Mouse (Mus musculus) spleen, adult 2 months (tissue): ENCODE data around the gene 5430419D17Rik. TPM values are rescaled to one million over a fixed set of nuclear protein-coding genes. Genes with fewer than 3 reads are reported as not detected.

Experiments used
- DNase-seq, 2 experiments: peaks; one replicate each; pipeline versions ENCODE4 v3.0.0 to v3.0.0-alpha.2; 2012 to 2021; ENCODE audit warnings: low spot score in 2 of 2, low read depth in 1 of 2
- H3K27ac ChIP-seq: fragments of 200-500 bp; 2 replicates; pipeline ENCODE4 v1.5.1; 2012; ENCODE audit warnings: low read length, inconsistent platforms; ENCODE audit not compliant: insufficient read depth
- H3K27me3 ChIP-seq: fragments of 200-500 bp; 2 replicates; pipeline ENCODE4 v1.6.1; 2012; ENCODE audit warnings: mild to moderate bottlenecking, moderate library complexity, low read length, inconsistent platforms; ENCODE audit not compliant: control insufficient read depth, insufficient read depth
- H3K36me3 ChIP-seq: fragments of 200-500 bp; 2 replicates; pipeline ENCODE4 v1.6.1; 2012; ENCODE audit warnings: mild to moderate bottlenecking, low read length, inconsistent platforms; ENCODE audit not compliant: control insufficient read depth, insufficient read depth
- H3K4me1 ChIP-seq: fragments of 200-500 bp; 2 replicates; pipeline ENCODE4 v1.6.1; 2011; ENCODE audit warnings: inconsistent platforms; ENCODE audit not compliant: control insufficient read depth, insufficient read depth, insufficient read length
- H3K4me3 ChIP-seq: fragments of 200-500 bp; 2 replicates; pipeline ENCODE4 v1.5.1; 2011; ENCODE audit warnings: mild to moderate bottlenecking, inconsistent platforms; ENCODE audit not compliant: insufficient read depth, insufficient read length; ENCODE audit errors: extremely low read depth
- CTCF ChIP-seq: fragments of 200-500 bp; IDR thresholded peaks from 2 replicates; pipeline ENCODE4 v1.5.1; 2011; ENCODE audit warnings: mild to moderate bottlenecking, inconsistent platforms; ENCODE audit not compliant: insufficient read depth, insufficient read length, insufficient replicate concordance; ENCODE audit errors: extremely low read depth
- POLR2A ChIP-seq: fragments of 200-500 bp; IDR thresholded peaks from 2 replicates; pipeline ENCODE4 v1.6.1; 2011; ENCODE audit warnings: low read depth, low read length, inconsistent platforms
- WGBS: fragments of 180-500 bp; shearing (Covaris S2); methylation state at CpG from one replicate; pipeline ENCODE4 v1.1.7; 2018; 5-methylcytosine and 5-hydroxymethylcytosine counted together
- polyA plus RNA-seq: library from polyadenylated mRNA; depleted of rRNA; stranded (reverse); fragments of >200 nt; gene quantifications from 2 replicates; pipeline ENCODE4 v1.2.3, GENCODE M21; 2012; rRNA removed

5430419D17Rik gene
- polyA plus RNA-seq, result 0.32 and 0.41 TPM in 2 replicates

DNA sequence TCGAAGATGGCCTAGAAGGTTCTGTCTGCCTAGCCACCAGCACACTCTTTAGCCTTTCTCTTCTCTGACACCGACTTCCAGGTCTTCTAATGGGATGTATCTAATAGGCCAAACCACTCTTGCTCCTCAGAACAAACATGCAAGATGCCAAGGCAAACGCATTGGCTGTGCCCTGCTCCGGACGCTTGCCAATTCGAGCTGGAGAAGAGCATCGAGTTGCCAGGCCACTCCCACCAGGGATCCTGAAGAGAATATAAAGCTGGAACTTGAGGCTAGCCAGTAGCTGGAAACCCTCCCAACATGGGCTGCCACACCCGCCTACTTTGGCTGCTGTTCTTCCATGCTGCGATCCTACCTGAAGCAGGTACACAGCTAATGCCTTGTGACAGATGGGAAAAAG, at the start of gene 5430419D17Rik:
Gene 5430419D17Rik (plus strand): TSS at position 282 of the 400 bp plus-strand sequence.
- H3K27me3 ChIP-seq, result no peaks in the 10 kb centered on the region
- H3K4me3 ChIP-seq, result no peak within 1 kb of the TSS
- DNase-seq, result no peak
- WGBS, result 89% methylated on average over 9 of the region's 9 CpGs
- no peaks in the 10 kb centered on the region; the same call in 1 of the 2 replicates for H3K4me1 ChIP-seq
- H3K27ac ChIP-seq, result no peak within 1 kb of the TSS
- TF ChIP-seq POLR2A (no peak), CTCF (no peak)
- H3K36me3 ChIP-seq, result no peaks in the 10 kb centered on the region

DNA sequence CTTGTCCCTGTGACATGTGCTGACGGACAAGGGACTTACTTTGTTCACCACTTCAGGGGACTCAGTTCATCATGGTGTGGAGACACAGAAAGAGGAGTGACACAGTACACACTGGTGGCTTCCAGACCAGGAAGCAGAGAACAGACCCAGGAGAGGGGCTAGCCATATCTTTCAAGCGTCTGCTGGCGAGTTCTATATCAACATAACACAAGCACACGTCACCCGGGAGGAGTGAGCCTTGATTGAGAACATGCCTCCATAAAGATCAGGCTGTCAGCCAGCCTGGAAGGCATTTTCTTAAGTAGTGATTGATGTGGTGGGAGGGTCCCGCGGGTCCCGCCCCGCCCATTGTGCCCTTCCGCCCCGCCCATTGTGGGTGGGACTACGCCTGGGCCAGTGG, 44.2 kb upstream of the 5430419D17Rik start:
- 85% methylated on average over 12 of the region's 12 CpGs for WGBS
- TF ChIP-seq CTCF, result no peak
- no peak for TF ChIP-seq POLR2A

DNA sequence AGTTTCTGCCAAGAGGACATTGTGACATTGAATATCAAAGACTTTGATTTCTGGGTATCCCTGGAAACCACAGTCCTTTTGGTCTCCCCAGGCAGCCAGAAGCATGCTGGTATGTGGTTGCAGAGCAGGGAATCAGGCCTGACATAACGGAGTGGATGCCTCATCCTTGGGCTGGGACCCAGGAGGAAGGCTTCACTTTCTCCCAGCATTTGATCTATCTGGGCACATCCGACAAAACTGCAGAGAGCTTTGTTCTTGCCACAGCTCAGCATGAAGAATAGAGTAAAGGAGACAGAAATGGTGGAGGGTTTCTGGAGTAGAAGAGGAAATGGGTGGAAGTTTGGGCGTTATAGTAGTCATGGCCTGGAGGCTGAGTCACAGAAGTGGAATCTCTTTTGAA, 41.0 kb upstream of the 5430419D17Rik start:
- H3K36me3 ChIP-seq, result no peaks in the 10 kb centered on the region
- no peak overlapping the region for H3K27ac ChIP-seq
- DNase-seq, result no peak
- no peaks in the 10 kb centered on the region for H3K4me1 ChIP-seq
- no peak overlapping the region for H3K4me3 ChIP-seq
- WGBS, result 51% methylated on average over 3 of the region's 3 CpGs
- H3K27me3 ChIP-seq, result no peaks in the 10 kb centered on the region
- no peak for TF ChIP-seq POLR2A
- TF ChIP-seq CTCF, result no peak

More for the DNA sequence above, 44.2 kb upstream of the 5430419D17Rik start:
- Histone ChIP-seq H3K4me1 (no peaks in the 10 kb centered on the region), H3K4me3 (no peak overlapping the region), H3K27ac (no peak overlapping the region), H3K27me3 (no peaks in the 10 kb centered on the region), H3K36me3 (no peaks in the 10 kb centered on the region)
- no peak for DNase-seq

GRCm38 (mm10) chr7:131146214-131146613, 28.0 kb upstream of the 5430419D17Rik start, which contains the start of gene 4933402N03Rik:
Gene 4933402N03Rik (minus strand): TSS chr7:131146314.
- no peak for DNase-seq
- H3K4me1 ChIP-seq, result no peaks in the 10 kb centered on the region
- H3K27ac ChIP-seq, result no peak within 1 kb of the TSS
- no peaks in the 10 kb centered on the region for H3K27me3 ChIP-seq
- no peak for TF ChIP-seq POLR2A
- TF ChIP-seq CTCF, result no peak
- no peak within 1 kb of the TSS for H3K4me3 ChIP-seq
- no peaks in the 10 kb centered on the region for H3K36me3 ChIP-seq
- WGBS, result 93% methylated on average over 2 of the region's 2 CpGs

DNA sequence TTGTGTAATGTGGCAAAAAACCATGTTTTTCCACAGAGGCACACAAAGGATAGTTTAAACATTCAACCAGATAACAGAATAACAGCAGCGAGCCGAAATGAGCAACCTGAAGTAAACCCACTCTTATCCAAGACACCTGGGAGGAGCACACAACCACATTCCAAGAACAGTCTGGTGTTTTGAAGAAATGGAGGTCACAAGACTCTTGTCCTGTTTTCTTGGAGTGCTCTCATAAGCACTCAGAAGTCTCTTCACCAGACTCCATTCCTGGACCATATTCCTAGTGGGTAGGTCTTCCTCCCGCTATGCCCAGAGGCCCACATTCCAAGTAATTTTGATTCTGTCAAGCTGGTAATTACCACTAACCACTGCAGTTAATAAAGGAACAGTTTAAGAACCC, 24.0 kb upstream of the 5430419D17Rik start:
- DNase-seq, result no peak
- Histone ChIP-seq H3K27me3 (no peaks in the 10 kb centered on the region), H3K4me1 (no peaks in the 10 kb centered on the region), H3K4me3 (no peak overlapping the region), H3K36me3 (no peaks in the 10 kb centered on the region), H3K27ac (no peak overlapping the region)
- 92% methylated on average over 3 of the region's 3 CpGs for WGBS
- no peak for TF ChIP-seq POLR2A
- TF ChIP-seq CTCF, result no peak

GRCm38 (mm10) chr7:131153044-131153443, 21.2 kb upstream of the 5430419D17Rik start:
- Histone ChIP-seq H3K4me3 (no peak overlapping the region), H3K27me3 (no peaks in the 10 kb centered on the region), H3K27ac (no peak overlapping the region), H3K4me1 (no peaks in the 10 kb centered on the region), H3K36me3 (no peaks in the 10 kb centered on the region)
- no peak for TF ChIP-seq CTCF
- DNase-seq, result no peak
- 15% methylated on average over 5 of the region's 5 CpGs for WGBS

DNA sequence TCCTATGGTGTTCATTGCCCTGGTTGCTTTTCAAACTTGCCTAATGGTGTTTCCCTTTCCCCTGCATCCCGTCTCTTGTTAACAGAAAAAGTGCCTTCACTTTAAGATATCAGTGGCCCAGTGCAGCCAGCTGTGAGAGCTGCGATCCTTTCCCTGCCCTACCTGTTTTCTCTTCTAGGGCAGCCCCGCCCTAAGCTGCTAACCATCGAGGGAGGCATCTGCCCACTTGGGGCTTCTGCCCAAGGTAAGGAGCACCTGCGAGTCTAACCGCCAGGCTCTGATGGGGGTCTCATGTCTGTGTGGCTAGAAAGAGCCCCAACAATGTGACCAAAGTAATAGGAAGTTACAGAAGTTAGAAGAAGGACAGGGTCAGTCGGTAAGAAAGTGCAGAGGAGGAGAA, 12.0 kb upstream of the 5430419D17Rik start:
- Histone ChIP-seq H3K27ac (no peak overlapping the region), H3K4me1 (no peaks in the 10 kb centered on the region), H3K27me3 (no peaks in the 10 kb centered on the region), H3K4me3 (no peak overlapping the region), H3K36me3 (no peaks in the 10 kb centered on the region)
- no peak for TF ChIP-seq CTCF
- TF ChIP-seq POLR2A, result no peak
- no peak for DNase-seq
- 57% methylated on average over 7 of the region's 7 CpGs for WGBS
